Mouse (Mus musculus): Measurements from ENCODE around the gene Grk2.

DNA sequence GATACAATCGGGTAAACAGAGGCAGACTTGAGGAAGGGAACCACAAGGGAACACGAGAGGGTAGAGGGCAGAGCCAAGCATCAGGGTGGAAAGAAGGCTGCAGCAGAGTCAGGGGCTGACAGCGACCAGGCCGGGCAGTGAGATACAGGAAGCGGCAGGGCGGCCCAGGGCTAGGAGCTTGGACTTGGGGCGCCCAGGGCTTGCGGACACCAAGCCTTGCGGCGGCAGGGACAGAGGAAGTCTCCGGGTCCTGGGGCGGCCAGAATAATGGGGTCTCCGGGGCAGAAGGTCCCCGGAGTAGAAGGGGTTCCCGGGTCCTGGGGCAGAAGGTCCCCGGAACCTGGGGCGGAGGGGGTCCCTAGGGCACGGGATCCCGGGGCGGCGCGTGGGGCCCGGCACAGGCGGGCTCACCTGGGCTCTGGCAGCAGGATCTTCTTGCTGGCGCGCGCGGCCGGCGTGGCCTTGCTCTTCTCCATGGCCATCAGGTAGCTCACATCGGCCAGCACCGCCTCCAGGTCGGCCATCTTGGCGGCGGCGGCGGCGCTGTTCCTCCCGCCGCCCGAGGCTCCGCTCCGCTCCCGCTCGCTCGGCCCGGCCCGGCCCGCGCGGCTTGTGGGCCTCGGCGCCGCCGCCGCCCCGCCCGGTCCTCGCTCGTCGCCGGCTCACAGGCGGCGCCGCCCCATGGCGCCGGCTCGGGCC, 382 bp downstream of the Grk2 start:
- TF ChIP-seq CTCF (IDR thresholded peaks at IDR 0.05) = no peak
- no peak for TF ChIP-seq EP300 (IDR thresholded peaks at IDR 0.05)
